Mouse (Mus musculus): ENCODE data around the gene Vmn2r54. TPM values are rescaled to one million over a fixed set of nuclear protein-coding genes. Genes with fewer than 3 reads are reported as not detected.
"Not testable (repeated sequence)": the region's sequence is repeated elsewhere in the genome, so short reads cannot be mapped to it uniquely, and the experiment has no call there.

Gene Vmn2r54
- polyA plus RNA-seq (2016; fragmentation: Nextera tagmentation; extraction: Ambion mirVana), result not detected in 2 replicates

GRCm38 (mm10) chr7:12640219-12640618, at the start of gene Vmn2r54:
Gene Vmn2r54, minus strand, starts transcription at chr7:12640319.
- not testable (repeated sequence) for H3K4me3 ChIP-seq; H3K4me1 ChIP-seq (replicated peaks); H3K9ac ChIP-seq; H3K27me3 ChIP-seq (replicated peaks); H3K36me3 ChIP-seq; H3K27ac ChIP-seq (ENCODE audit: poor library complexity, severe bottlenecking); H3K9me3 ChIP-seq (replicated peaks); ATAC-seq (ENCODE audit: insufficient number of reproducible peaks, low FRiP score); H3K4me2 ChIP-seq
- 65% methylated on average over 3 of the region's 4 CpGs for WGBS

GRCm38 (mm10) chr7:12684903-12685302, 44.8 kb upstream of the Vmn2r54 start, which contains the start of gene Vmn2r55:
Gene Vmn2r55, minus strand, starts transcription at chr7:12685003.
- not testable (repeated sequence) for H3K27ac ChIP-seq (ENCODE audit: poor library complexity, severe bottlenecking); H3K27me3 ChIP-seq (replicated peaks); H3K36me3 ChIP-seq; H3K4me1 ChIP-seq (replicated peaks); H3K4me3 ChIP-seq; H3K9me3 ChIP-seq (replicated peaks); H3K4me2 ChIP-seq; ATAC-seq (ENCODE audit: insufficient number of reproducible peaks, low FRiP score); H3K9ac ChIP-seq
- WGBS, result 78% methylated on average over 3 of the region's 3 CpGs

GRCm38 (mm10) chr7:12608688-12609087, 31.4 kb downstream of the Vmn2r54 start, which contains the start of gene Vmn2r53:
Gene Vmn2r53, minus strand, starts transcription at chr7:12608788.
- peaks cover 15% of the 10 kb centered on the region for H3K9me3 ChIP-seq (replicated peaks)
- no peak within 1 kb of the TSS for H3K27ac ChIP-seq (ENCODE audit: poor library complexity, severe bottlenecking)
- no peak for ATAC-seq (ENCODE audit: insufficient number of reproducible peaks, low FRiP score)
- H3K4me2 ChIP-seq, result no peak within 1 kb of the TSS
- no peaks in the 10 kb centered on the region for H3K36me3 ChIP-seq
- no peaks in the 10 kb centered on the region for H3K4me1 ChIP-seq (replicated peaks)
- no peak within 1 kb of the TSS for H3K9ac ChIP-seq
- H3K4me3 ChIP-seq, result no peak within 1 kb of the TSS
- no peaks in the 10 kb centered on the region for H3K27me3 ChIP-seq (replicated peaks)

Other genes with a start within 250 kb of the Vmn2r54 start
- 2.7 and 2.8 TPM in 2 replicates for gene Zfp551, start 217.6 kb downstream of the Vmn2r54 start, polyA plus RNA-seq (2016; fragmentation: Nextera tagmentation; extraction: Ambion mirVana)
- 18.2 and 19.6 TPM in 2 replicates for gene Zfp606, start 162.0 kb downstream of the Vmn2r54 start, polyA plus RNA-seq (2016; fragmentation: Nextera tagmentation; extraction: Ambion mirVana)
- not detected in 2 replicates for gene 2900092C05Rik, start 127.8 kb downstream of the Vmn2r54 start, polyA plus RNA-seq (2016; fragmentation: Nextera tagmentation; extraction: Ambion mirVana)
- gene Vmn2r53, start 31.5 kb downstream of the Vmn2r54 start, polyA plus RNA-seq (2016; fragmentation: Nextera tagmentation; extraction: Ambion mirVana), result 0.03 TPM in 1 of 2 replicates, not detected in the other
- not detected in 2 replicates for gene Vmn2r55, start 44.7 kb upstream of the Vmn2r54 start, polyA plus RNA-seq (2016; fragmentation: Nextera tagmentation; extraction: Ambion mirVana)
- not detected in 2 replicates for gene Vmn2r56, start 94.7 kb upstream of the Vmn2r54 start, polyA plus RNA-seq (2016; fragmentation: Nextera tagmentation; extraction: Ambion mirVana)
- gene Zscan18, start 163.3 kb upstream of the Vmn2r54 start, polyA plus RNA-seq (2016; fragmentation: Nextera tagmentation; extraction: Ambion mirVana), result 10.4 and 12.0 TPM in 2 replicates
- 11.9 and 12.2 TPM in 2 replicates for gene Zfp329, start 178.5 kb upstream of the Vmn2r54 start, polyA plus RNA-seq (2016; fragmentation: Nextera tagmentation; extraction: Ambion mirVana)
- gene Zfp110, start 194.4 kb upstream of the Vmn2r54 start, polyA plus RNA-seq (2016; fragmentation: Nextera tagmentation; extraction: Ambion mirVana), result 22.9 and 23.1 TPM in 2 replicates
- 3.0 and 3.2 TPM in 2 replicates for gene Zfp128, start 240.9 kb upstream of the Vmn2r54 start, polyA plus RNA-seq (2016; fragmentation: Nextera tagmentation; extraction: Ambion mirVana)

Measured in heart, embryonic 12.5 days (tissue).